Mouse (Mus musculus) erythroblast, adult 5-6 weeks (primary cell): ENCODE results near the gene Atp11c. TPM values are rescaled to one million over a fixed set of nuclear protein-coding genes. Genes with fewer than 3 reads are reported as not detected.
A peak's percentile ranks its signal among the peaks of the same experiment; 100 is the strongest.

Experiments
- ATAC-seq: replicated peaks from 2 replicates; pipeline ENCODE4 v1.8.0; 2016; ENCODE audit warnings: moderate number of reproducible peaks, mild to moderate bottlenecking, moderate TSS enrichment, inconsistent platforms; ENCODE audit not compliant: poor library complexity, low FRiP score, severe bottlenecking
- total RNA-seq, 2 experiments: library from RNA; stranded (forward) in 1 of 2; stranded (reverse) in 1 of 2; fragments of 150-400 nt in 1 of 2; fragments of 200-764, 138-1000 nt in 1 of 2; gene quantifications; 2 replicates each; pipeline versions ENCODE4 v1.2.3 to v1.2.4; 2015 to 2017; ENCODE audit warnings: low replicate concordance in 2 of 2

Atp11c gene
- total RNA-seq, 2 experiments from 2014 or later, result 19.0 to 21.1 TPM

DNA sequence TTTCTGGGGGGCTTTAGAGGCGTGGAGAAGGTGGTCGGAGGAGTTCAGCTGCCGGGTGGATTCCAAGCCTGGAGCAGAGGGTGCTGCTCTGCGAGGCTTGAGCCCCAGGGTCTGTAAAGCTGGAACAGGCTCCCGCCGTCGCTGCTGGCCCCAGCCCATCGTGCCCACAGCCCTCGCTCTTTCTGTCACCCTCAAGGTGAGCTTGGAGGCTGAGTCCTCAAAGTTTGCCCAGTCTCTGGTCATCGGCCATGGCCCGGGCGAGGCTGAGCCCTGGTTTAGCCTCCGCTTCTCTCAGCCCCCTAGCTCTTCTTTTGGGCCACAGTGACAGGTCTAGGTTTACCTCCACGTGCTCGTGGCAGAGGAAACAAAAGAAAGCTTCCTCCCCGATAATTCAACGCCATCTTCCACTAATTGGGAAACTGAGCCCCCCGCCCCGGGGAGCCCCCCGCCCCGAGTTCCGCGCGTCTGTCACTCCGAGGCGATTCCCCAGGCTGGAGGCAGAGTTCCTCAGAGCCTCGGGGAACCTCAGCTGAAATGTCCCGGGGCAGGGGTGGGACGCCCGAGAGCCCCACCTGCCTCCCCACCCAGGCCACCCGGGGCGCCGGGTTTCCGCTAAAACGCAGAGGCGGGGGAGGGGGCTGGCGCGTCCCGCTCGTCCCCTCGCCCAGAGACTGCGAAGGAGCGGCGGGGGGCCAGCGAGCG is 189.3 kb downstream of the Atp11c start:
- 0 out of 2 replicates have a peak, but pooled peaks have one; percentile 20 for ATAC-seq

DNA sequence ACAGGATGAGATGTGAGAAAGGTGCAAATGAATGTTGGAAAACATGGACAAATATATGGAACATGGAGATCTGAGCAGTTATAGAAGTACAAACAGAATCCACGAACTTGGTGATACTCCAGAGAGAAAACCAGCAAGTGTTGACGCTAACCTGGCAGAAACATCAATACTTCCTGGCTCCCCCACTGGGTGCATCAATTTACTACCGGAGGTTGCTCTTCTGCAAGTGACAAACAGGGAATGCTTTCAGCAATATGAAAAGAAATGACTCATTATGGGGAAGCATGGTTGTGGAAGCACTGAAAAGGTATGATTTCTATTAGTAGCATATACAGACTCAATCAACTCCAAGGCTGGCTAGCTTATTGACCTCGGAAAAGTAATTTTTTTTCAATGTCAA is 198.2 kb downstream of the Atp11c start:
- ATAC-seq, result no peak

DNA sequence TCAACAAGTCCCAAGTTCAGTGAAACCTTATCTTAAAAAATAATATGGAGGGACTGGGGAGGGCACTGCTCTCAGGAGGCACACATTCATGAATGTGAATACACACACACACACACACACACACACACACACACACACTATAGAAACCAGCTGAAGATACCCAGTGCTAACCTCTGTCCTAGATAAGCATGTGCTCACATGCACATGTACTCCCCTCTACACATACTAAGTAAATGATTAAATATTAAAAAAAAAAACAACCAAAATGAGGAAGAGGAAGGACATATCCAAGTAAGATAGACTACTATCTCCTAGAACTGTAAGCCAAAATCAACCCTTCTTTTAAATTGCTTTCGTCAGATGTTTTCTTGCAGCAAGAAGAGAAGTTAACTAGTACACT is 205.6 kb downstream of the Atp11c start:
- ATAC-seq, result no peak

DNA sequence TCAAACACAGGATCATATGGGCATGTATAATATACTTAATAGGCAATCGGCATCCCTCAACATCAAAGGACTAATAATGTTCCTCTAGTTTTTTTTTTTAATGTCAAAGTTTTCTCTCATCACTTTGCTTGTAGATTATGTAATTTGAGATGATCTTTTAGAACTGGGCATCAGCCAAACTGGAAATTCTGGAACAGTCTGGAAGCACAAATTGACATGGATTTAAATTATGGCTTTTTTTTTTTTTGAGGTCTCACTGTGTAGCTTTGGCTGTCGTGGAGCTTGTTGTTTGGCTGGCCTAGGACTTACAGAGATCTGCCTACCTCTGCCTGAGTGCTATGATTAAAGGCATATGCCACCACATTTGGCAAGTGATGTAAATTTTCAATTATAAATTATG is 210.8 kb downstream of the Atp11c start:
- ATAC-seq, result no peak

DNA sequence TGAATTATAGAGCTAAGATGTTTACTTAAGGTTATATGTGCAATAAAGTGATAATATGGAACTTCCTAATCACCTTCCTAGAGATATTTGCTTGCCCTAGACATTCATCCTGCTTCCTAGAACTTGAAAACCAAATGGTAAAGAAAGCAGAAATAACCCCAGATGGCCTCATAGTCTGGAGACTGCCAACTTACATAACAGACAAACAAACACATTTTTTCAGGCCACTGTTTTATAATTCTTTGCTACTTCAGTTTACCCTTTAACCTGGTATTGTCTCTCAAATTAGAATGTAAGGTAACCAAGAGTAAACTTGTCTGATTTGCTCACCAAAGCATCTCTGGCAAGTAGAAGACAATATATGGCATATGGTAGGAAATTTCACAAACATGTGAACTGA is 212.1 kb downstream of the Atp11c start:
- no peak for ATAC-seq

DNA sequence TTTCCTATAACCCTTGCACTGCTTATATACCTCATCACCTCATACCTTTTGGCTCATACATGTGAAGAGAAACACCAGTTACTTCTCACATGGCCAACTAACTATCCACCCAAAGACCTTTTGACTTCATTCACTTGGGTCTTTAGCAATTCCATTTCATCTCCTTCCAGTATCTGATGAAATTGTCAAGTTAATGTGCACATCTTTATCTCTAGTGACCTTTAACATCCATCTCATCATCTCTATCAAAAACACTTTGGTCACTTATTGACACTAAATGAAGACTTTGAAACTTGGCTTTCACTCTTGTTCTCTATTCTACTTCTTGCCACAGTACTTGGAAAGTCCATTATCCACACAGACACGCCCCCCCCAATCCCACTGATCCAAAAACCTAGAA is 243.8 kb downstream of the Atp11c start:
- ATAC-seq, result no peak

DNA sequence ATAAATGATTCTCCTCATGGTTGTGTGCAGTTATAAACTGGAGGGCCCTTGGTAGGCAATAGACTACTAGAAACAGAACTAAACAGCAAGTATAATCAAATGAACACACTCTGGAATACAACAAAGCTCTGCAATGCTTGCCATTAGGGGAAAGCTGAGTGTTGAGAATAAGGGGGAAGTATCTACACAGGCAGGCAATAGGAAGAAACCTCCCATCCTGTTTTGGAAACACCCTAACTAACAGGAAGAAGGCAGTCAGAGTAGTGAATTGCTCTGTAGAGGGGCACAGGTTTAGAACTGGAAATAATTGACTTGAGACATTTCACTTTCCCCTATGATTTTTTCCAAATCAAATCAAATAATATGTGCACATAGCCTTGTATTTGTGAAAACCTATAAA is 247.1 kb downstream of the Atp11c start:
- ATAC-seq, result no peak

DNA sequence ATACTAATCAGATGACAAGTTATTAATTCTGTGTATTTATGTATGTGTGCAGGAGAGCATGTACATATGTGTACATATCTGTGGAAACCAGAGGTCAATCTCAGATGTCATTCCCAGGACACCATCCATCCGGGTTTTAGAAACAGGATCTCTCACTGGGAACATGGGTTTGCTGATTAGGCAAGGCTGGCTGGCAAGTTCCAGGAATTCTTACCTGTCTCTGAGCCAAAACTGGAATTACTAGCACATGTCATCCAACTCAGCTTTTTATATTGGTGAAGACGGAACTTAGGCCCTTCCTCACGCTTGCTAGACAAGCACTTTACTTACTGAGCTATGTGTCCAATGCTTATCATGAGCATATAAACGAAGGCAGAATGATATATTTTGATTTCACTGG is 247.5 kb downstream of the Atp11c start:
- ATAC-seq, result no peak

DNA sequence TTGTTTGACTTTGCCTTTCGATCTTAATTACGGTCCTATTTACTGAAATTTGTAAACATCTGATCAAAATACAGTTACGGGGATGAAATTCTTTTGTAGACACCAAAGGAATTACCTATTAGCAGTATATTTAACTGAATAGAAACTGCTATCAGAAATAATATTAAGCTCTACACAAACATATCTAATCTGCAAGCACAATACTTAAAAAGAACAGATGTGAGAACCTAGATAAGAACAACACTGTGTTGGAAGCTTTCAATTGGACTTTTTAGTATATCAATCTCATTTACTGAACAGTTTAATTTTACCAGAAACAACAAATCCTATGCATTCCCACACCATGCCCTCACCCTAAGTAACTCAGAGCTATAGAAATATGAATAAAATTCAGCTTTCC is 262.8 kb downstream of the Atp11c start:
- ATAC-seq, result no peak

DNA sequence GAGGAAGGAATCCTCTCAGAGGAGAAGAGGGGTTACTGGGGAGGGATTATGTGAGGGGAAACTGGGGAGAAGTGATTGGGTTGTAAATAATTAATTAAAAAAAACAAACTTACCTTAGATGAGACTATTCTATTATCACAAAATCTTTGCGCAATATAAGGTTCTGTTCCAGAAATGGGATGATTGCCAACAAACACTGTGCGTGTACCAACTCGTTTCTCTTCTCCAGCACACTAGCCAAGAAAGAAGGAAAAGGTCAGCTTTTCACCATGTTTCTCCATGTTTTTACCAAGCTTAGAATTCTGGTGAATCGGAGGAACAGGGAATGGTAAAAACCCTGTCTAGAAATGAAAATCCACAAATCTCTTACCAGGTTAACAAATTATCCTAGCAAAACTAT is 271.2 kb downstream of the Atp11c start:
- ATAC-seq, result no peak

DNA sequence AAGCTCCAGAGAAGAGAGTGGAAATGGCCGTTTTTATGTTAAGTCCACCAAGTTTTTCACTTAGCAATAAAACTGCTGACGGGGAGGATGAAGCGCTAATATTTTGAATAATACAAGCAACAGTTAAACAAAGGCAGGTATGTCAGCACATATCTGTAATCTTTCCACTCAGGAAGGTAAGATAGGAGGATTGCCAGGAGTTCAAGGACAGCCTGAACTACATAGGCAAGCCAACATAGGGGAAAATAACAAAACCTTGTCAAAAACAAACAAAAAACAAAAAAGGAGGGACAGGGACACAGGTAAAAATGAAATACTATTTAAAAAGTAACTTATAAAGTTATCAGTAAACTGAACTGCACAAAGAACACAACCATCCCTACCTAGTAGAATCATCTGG is 274.8 kb downstream of the Atp11c start:
- ATAC-seq, result no peak

DNA sequence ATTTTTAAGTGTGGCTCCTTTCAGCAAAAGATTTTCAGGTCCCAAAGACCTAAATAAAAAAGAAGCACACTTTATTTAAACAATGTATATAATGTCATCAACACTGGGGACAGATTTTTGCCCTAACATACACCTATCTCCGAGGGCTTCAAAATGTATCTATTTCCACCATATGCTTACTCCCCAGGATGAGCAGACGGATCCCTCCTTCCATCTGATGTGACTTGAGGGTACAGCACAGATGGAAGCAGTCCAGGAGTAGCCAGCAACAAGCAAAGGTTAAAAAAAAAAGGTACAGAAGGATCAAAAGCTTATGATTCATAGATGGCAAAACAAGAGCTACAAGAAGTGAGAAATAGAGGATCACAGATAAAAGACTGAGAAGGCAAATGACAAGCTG is 300.2 kb downstream of the Atp11c start:
- ATAC-seq, result no peak

DNA sequence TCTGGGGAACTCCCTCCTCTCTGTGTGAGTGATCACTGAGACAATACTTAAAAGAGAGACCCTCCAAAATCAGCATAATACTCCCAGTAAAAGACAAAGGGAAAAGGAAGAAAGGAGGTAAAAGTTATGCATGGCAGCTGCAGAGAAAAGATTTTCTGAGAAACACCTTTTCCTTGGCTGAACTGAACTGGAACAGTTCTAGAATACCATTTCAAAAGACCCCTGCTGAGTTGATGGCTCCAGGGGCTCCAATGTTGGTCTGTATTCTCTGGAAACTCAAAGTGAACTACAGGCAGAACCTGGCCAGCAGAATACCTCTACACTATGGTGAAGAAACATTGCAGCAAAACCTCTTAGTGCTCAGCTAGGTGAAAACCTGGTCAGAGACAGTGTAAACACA is 337.2 kb downstream of the Atp11c start:
- no peak for ATAC-seq

DNA sequence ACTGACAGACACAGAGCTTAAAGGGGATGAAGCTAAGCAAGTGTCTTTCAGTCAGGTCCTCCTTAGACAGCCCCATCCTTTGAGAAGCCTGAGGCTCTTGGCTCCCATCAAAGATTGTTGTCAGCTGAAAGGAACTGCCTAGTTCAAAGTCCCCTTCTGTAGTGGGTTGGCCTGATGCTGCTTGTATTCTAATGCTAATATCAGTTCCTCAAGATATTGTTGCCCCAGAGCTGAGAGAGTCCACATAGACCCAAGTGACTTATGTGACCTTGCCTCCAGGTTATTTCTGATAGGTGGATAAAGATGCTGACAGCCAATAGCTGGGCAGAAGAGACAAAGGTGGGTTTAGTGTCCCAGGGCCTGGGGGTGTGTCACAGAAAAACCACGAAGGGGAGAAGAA is 404.8 kb downstream of the Atp11c start:
- ATAC-seq, result no peak

DNA sequence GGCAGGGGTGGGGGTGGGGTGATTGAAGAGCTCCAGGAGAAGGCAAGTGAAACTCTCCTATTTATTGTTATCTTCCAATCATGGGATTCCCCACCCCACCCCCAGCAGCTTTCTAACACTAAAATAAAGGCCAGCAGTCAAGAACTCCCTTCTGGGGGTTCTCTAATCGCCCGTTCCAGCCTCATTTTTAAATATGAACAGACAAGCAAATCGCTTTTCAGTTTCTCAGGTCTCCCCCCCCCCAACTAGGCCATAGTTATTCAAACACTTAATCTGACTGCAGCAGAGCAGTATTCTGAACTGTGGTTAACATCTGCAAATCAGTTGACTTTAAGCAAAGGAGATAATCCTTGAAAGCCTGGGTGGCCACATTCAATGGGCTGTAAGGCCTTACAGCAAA is 409.9 kb downstream of the Atp11c start:
- no peak for ATAC-seq

DNA sequence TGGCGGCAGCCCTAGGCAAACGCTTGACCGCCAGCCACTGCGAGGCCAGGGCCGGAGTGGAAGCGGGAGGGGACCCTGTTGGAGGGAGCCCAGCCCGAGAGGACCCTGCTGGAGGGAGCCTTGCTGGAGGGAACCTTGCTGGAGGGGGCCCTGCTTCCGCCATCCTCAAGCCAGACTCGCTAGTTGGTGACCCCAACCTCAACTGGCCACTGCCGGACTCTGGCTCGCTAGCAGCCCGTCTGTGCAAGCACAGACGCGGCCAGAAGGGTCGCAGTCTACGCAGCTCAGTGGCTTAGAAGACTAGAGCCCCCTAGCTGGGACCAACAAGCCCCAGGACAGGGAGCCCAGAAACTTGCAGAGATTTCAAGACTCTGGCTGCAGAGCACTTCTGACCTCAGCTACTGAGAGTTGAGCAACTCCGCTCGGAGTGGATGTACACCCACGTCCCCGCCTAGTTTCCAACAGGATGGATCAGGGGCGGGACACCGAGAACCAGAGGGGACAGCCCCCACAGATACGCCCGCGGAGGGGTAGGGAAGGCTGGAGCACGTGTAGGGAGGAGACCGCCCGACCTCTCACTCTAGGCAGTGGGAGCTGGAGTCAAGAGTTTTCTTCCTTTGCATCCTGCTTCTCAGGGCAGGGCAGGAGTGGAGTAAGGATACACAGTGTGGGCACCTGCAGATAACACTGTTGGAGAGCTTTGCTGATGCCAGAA is 413.6 kb downstream of the Atp11c start, which contains the start of gene Mcf2:
Gene Mcf2 (minus strand): TSS at position 346 of the 715 bp plus-strand sequence.
- no peak for ATAC-seq

DNA sequence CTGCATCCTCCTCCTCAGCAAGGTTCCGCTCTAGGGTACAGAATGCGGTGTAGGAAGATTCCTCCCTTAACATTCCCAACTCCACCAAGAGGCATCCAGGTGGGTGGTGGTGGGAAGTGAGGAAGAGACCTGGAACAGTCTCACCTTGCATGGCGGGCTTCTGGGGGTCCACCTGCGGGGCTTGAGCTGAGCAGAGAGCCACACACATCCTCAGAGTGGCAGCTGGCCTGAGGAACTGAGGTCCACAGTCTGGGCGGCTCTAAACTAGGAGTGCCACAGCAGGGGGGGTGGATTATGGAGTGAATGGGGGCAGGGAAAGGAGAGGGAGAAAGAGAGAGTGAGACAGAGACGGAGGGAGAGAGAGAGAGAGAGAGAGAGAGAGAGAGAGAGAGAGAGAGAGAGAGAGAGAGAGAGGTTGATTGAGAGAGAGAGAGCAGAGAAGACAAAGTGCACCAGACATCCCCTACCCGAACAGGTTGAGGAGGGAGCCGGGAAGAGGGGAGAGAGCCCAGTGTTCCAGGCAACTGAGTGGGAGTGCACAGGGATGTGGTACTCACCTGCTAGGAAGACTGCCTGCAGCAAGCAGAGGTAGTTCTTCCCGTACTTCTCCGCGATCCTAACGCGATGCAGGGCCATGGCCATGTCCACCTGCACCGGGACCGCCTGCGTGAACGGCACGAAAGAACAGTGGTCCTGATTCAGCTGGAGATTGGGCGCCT is 414.3 kb downstream of the Atp11c start:
- ATAC-seq, result no peak
